Mouse (Mus musculus): Measurements from ENCODE around the gene Fmod. TPM values are rescaled to one million over a fixed set of nuclear protein-coding genes. Genes with fewer than 3 reads are reported as not detected.
A peak's percentile ranks its signal among the peaks of the same experiment; 100 is the strongest.

Gene Fmod
- polyA plus RNA-seq, 1 experiment from 2014 or later: 7.0 TPM

GRCm38 (mm10) chr1:134059739-134060695 is 23.0 kb downstream of the Fmod start:
- peak overlapping the region; percentile 99 for H3K27ac ChIP-seq (ENCODE audit: low read depth, low read length)
- peaks cover 25% of the 10 kb centered on the region for H3K4me1 ChIP-seq (replicated peaks; ENCODE audit: control insufficient read depth, insufficient read depth, low read length)
- no peaks in the 10 kb centered on the region for H3K27me3 ChIP-seq (ENCODE audit: control insufficient read depth, insufficient read depth, low read length)
- peak overlapping the region; percentile 35 for H3K9ac ChIP-seq (ENCODE audit: low read depth, low read length)
- no peak for ATAC-seq (ENCODE audit: low FRiP score)
- no peaks in the 10 kb centered on the region for H3K36me3 ChIP-seq (ENCODE audit: control insufficient read depth, insufficient read depth, low read length)
- H3K9me3 ChIP-seq (ENCODE audit: control insufficient read depth, low read length): no peaks in the 10 kb centered on the region
- no peak for DNase-seq (ENCODE audit: low spot score)
- peak overlapping the region; percentile 60 for H3K4me2 ChIP-seq (replicated peaks; ENCODE audit: low read depth, low read length)
- 74% methylated on average over 16 of the region's 16 CpGs for WGBS
- H3K4me3 ChIP-seq (ENCODE audit: low read depth, low read length): peak overlapping the region; percentile 28; the same call in 1 of the 2 replicates

GRCm38 (mm10) chr1:134060849-134061569 is 24.0 kb downstream of the Fmod start:
- Histone ChIP-seq H3K9me3 (ENCODE audit: control insufficient read depth, low read length) (no peaks in the 10 kb centered on the region), H3K36me3 (ENCODE audit: control insufficient read depth, insufficient read depth, low read length) (no peaks in the 10 kb centered on the region), H3K4me1 (replicated peaks; ENCODE audit: control insufficient read depth, insufficient read depth, low read length) (peaks cover 29% of the 10 kb centered on the region), H3K9ac (ENCODE audit: low read depth, low read length) (peak overlapping the region; percentile 51), H3K4me3 (ENCODE audit: low read depth, low read length) (peak overlapping the region; percentile 28), H3K27me3 (ENCODE audit: control insufficient read depth, insufficient read depth, low read length) (no peaks in the 10 kb centered on the region), H3K27ac (ENCODE audit: low read depth, low read length) (peak overlapping the region; percentile 99), H3K4me2 (replicated peaks; ENCODE audit: low read depth, low read length) (peak overlapping the region; percentile 60)
- ATAC-seq (ENCODE audit: low FRiP score): peak; percentile 74
- WGBS: under 1% methylated on average over 31 of the region's 31 CpGs
- DNase-seq (ENCODE audit: low spot score): peak; percentile 85

GRCm38 (mm10) chr1:134061915-134062314 is 24.9 kb downstream of the Fmod start:
- Histone ChIP-seq H3K27me3 (ENCODE audit: control insufficient read depth, insufficient read depth, low read length) (no peaks in the 10 kb centered on the region), H3K27ac (ENCODE audit: low read depth, low read length) (peak overlapping the region; percentile 99), H3K36me3 (ENCODE audit: control insufficient read depth, insufficient read depth, low read length) (no peaks in the 10 kb centered on the region), H3K4me2 (replicated peaks; ENCODE audit: low read depth, low read length) (peak overlapping the region; percentile 60), H3K4me3 (ENCODE audit: low read depth, low read length) (no peak overlapping the region), H3K9ac (ENCODE audit: low read depth, low read length) (peak overlapping the region; percentile 51), H3K9me3 (ENCODE audit: control insufficient read depth, low read length) (no peaks in the 10 kb centered on the region), H3K4me1 (replicated peaks; ENCODE audit: control insufficient read depth, insufficient read depth, low read length) (peaks cover 36% of the 10 kb centered on the region)
- DNase-seq (ENCODE audit: low spot score): no peak
- WGBS: 48% methylated on average over 3 of the region's 3 CpGs
- no peak for ATAC-seq (ENCODE audit: low FRiP score)

DNA sequence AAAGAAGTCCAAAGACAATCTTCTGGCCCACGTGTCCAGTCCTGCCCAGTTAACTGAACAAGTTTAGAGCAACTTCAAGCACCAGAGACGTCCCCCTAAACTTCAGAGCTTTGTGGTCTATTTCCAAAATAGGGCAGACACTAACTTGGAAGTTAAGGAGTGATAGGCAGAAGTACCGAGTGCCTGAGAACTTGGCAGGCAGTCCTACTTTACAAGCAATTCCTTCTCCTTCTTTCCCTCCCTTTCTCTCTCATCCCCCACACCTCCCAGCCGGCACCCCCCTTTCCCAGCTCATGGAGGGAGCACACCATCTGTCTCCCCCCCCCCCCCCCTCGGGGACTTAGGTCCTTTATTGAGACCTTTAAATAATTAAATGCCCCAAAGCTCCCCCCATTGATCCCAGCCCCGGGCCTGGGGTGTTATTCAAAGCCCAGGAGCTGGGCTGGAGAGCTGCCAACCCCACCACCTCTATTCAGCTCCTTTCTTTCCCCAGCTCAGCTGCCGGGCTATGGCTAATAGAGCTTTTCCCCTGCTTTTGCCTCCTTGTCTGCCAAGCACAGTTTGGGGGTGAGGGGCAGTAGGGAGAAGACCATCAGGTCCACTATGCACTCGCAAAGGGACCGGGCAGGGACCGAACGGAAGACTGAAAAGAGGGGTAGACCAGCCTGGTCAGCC is 25.5 kb downstream of the Fmod start:
- peaks cover 40% of the 10 kb centered on the region for H3K4me1 ChIP-seq (replicated peaks; ENCODE audit: control insufficient read depth, insufficient read depth, low read length)
- no peaks in the 10 kb centered on the region for H3K9me3 ChIP-seq (ENCODE audit: control insufficient read depth, low read length)
- H3K27ac ChIP-seq (ENCODE audit: low read depth, low read length): peak overlapping the region; percentile 99
- DNase-seq (ENCODE audit: low spot score) (no peak), ATAC-seq (ENCODE audit: low FRiP score) (peak; percentile 59)
- peak overlapping the region; percentile 51 for H3K9ac ChIP-seq (ENCODE audit: low read depth, low read length)
- no peaks in the 10 kb centered on the region for H3K27me3 ChIP-seq (ENCODE audit: control insufficient read depth, insufficient read depth, low read length)
- no peaks in the 10 kb centered on the region for H3K36me3 ChIP-seq (ENCODE audit: control insufficient read depth, insufficient read depth, low read length)
- WGBS: 7% methylated on average over 11 of the region's 11 CpGs
- no peak overlapping the region for H3K4me3 ChIP-seq (ENCODE audit: low read depth, low read length)
- H3K4me2 ChIP-seq (replicated peaks; ENCODE audit: low read depth, low read length): peak overlapping the region; percentile 36

- Histone ChIP-seq H3K4me1 (replicated peaks; ENCODE audit: control insufficient read depth, insufficient read depth, low read length) (peaks cover 40% of the 10 kb centered on the region), H3K27me3 (ENCODE audit: control insufficient read depth, insufficient read depth, low read length) (no peaks in the 10 kb centered on the region), H3K4me2 (replicated peaks; ENCODE audit: low read depth, low read length) (peak overlapping the region; percentile 36), H3K36me3 (ENCODE audit: control insufficient read depth, insufficient read depth, low read length) (no peaks in the 10 kb centered on the region), H3K9me3 (ENCODE audit: control insufficient read depth, low read length) (no peaks in the 10 kb centered on the region), H3K27ac (ENCODE audit: low read depth, low read length) (peak overlapping the region; percentile 99), H3K9ac (ENCODE audit: low read depth, low read length) (peak overlapping the region; percentile 56), H3K4me3 (ENCODE audit: low read depth, low read length) (no peak overlapping the region)
- under 1% methylated on average over 31 of the region's 33 CpGs for WGBS
- DNase-seq (ENCODE audit: low spot score) (peak; percentile 92), ATAC-seq (ENCODE audit: low FRiP score) (peak; percentile 88)
Measured at GRCm38 (mm10) chr1:134063086-134063772, 26.2 kb downstream of the Fmod start.

GRCm38 (mm10) chr1:134063773-134064125 is 26.7 kb downstream of the Fmod start:
- Histone ChIP-seq H3K36me3 (ENCODE audit: control insufficient read depth, insufficient read depth, low read length) (no peaks in the 10 kb centered on the region), H3K4me2 (replicated peaks; ENCODE audit: low read depth, low read length) (peak overlapping the region; percentile 36), H3K4me1 (replicated peaks; ENCODE audit: control insufficient read depth, insufficient read depth, low read length) (peaks cover 40% of the 10 kb centered on the region), H3K27me3 (ENCODE audit: control insufficient read depth, insufficient read depth, low read length) (no peaks in the 10 kb centered on the region), H3K4me3 (ENCODE audit: low read depth, low read length) (no peak overlapping the region), H3K27ac (ENCODE audit: low read depth, low read length) (peak overlapping the region; percentile 99), H3K9ac (ENCODE audit: low read depth, low read length) (peak overlapping the region; percentile 56), H3K9me3 (ENCODE audit: control insufficient read depth, low read length) (no peaks in the 10 kb centered on the region)
- no peak for DNase-seq (ENCODE audit: low spot score)
- peak; percentile 4; the same call in 1 of the 2 replicates for ATAC-seq (ENCODE audit: low FRiP score)
- WGBS: 3% methylated on average over 9 of the region's 9 CpGs

- ATAC-seq (ENCODE audit: low FRiP score) (no peak), DNase-seq (ENCODE audit: low spot score) (no peak)
- peak overlapping the region; percentile 99 for H3K27ac ChIP-seq (ENCODE audit: low read depth, low read length)
- peaks cover 40% of the 10 kb centered on the region for H3K4me1 ChIP-seq (replicated peaks; ENCODE audit: control insufficient read depth, insufficient read depth, low read length)
- H3K36me3 ChIP-seq (ENCODE audit: control insufficient read depth, insufficient read depth, low read length): no peaks in the 10 kb centered on the region
- no peaks in the 10 kb centered on the region for H3K27me3 ChIP-seq (ENCODE audit: control insufficient read depth, insufficient read depth, low read length)
- H3K4me2 ChIP-seq (replicated peaks; ENCODE audit: low read depth, low read length): peak overlapping the region; percentile 2; the same call in 1 of the 2 replicates
- H3K4me3 ChIP-seq (ENCODE audit: low read depth, low read length): no peak overlapping the region
- WGBS: 69% methylated on average over 2 of the region's 2 CpGs
- peak overlapping the region; percentile 56 for H3K9ac ChIP-seq (ENCODE audit: low read depth, low read length)
- no peaks in the 10 kb centered on the region for H3K9me3 ChIP-seq (ENCODE audit: control insufficient read depth, low read length)
Measured at GRCm38 (mm10) chr1:134064296-134064831, 27.3 kb downstream of the Fmod start.

Measured in hindbrain, embryonic 11.5 days (tissue).